Mouse (Mus musculus) intestine, embryonic 16.5 days (tissue): Measurements from ENCODE around the gene Olfr1393. TPM values are rescaled to one million over a fixed set of nuclear protein-coding genes. Genes with fewer than 3 reads are reported as not detected.
A peak's percentile ranks its signal among the peaks of the same experiment; 100 is the strongest.

Experiments
- ATAC-seq: fragments of 200-750 bp; cut with Nextera tagmentation; 2 replicates; pipeline ENCODE4 v1.8.0; 2017; ENCODE audit warnings: moderate TSS enrichment, moderate library complexity
- H3K27ac ChIP-seq: fragments of 300-500 bp; sonication (generic); 2 replicates; pipeline ENCODE4 v1.5.1; 2014; ENCODE audit warnings: mild to moderate bottlenecking, low read length
- H3K27me3 ChIP-seq: fragments of 300-500 bp; sonication (generic); replicated peaks from 2 replicates; pipeline ENCODE4 v1.6.1; 2014; ENCODE audit warnings: low read length, control low read depth, mixed read lengths; ENCODE audit not compliant: control insufficient read depth, insufficient read depth
- H3K36me3 ChIP-seq: fragments of 300-500 bp; sonication (generic); 2 replicates; pipeline ENCODE4 v1.6.1; 2014; ENCODE audit warnings: low read length, control low read depth; ENCODE audit not compliant: control insufficient read depth, insufficient read depth
- H3K4me1 ChIP-seq: fragments of 300-500 bp; sonication (generic); 2 replicates; pipeline ENCODE4 v1.6.1; 2014; ENCODE audit warnings: low read length, control low read depth, mixed read lengths; ENCODE audit not compliant: control insufficient read depth, insufficient read depth
- H3K4me2 ChIP-seq: fragments of 300-500 bp; sonication (generic); 2 replicates; pipeline ENCODE4 v1.6.1; 2014; ENCODE audit warnings: low read depth, low read length, control low read depth
- H3K4me3 ChIP-seq: fragments of 300-500 bp; sonication (generic); 2 replicates; pipeline ENCODE4 v1.5.1; 2014; ENCODE audit warnings: mild to moderate bottlenecking, low read length
- H3K9ac ChIP-seq: fragments of 300-500 bp; sonication (generic); 2 replicates; pipeline ENCODE4 v1.6.1; 2014; ENCODE audit warnings: low read depth, low read length
- H3K9me3 ChIP-seq: fragments of 300-500 bp; sonication (generic); 2 replicates; pipeline ENCODE4 v1.6.1; 2016; ENCODE audit warnings: low read length, control low read depth; ENCODE audit not compliant: control insufficient read depth
- WGBS: fragments of 180-500 bp; shearing (Covaris S2); extraction: QIAGEN DNeasy Blood & Tissue Kit; methylation state at CpG from one replicate; pipeline ENCODE4 v1.1.7; 2014; 5-methylcytosine and 5-hydroxymethylcytosine counted together
- polyA plus RNA-seq: library from polyadenylated mRNA; unstranded; fragments of >200 nt; fragmentation: Nextera tagmentation; extraction: Ambion mirVana; gene quantifications from 2 replicates; pipeline ENCODE4 v1.2.1, GENCODE M21; 2015

Olfr1393 gene
- polyA plus RNA-seq, 1 experiment from 2014 or later = 0.13 TPM

DNA sequence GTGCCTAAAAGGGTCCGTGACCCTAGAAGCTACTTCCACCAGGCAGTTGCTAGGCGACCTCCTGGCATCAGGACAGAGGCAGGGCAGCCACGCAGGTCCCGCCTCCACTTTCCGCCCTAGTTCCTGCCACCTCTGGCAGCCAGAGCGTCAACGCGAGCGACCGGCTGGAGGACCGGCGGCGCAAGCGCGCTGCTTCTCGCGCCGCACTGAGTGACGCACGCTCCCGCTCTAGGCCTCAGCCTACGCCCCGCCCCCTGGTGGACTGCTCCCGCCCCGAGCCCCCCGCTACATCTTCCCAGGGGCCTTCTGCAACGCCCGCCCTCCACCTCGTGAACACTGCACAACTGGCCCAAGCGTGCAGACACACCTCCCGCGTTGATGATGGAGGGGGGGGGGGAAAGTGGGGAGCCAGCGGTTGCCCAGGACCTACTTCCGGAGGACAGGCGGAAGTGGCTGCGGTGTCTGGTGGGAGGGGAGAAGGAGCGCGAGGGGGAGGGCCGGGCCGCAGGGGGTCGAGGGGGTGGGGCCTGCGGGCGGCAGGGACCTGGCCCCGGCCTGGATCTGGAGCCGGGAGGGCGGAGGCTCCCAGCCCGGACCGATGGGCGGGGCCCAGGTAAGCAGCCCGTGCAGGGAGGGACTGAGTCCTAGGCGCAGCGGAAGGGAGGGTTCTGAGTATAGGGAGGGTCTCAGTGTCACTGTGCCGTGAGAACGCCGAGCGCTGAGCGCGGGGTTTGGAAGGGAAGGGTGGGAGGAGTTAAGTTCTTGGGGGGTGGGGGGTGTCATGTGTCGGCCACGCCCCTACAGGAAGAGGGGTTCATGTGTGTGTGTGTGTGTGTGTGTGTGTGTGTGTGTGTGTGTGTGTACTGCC lies 34.1 kb upstream of the Olfr1393 start, which contains the start of gene Mgat1:
TSS of gene Mgat1 (plus strand) at position 465 of the 868 bp plus-strand sequence.
- Histone ChIP-seq H3K27ac (peak within 1 kb of the TSS; percentile 95), H3K36me3 (no peaks in the 10 kb centered on the region), H3K27me3 (no peaks in the 10 kb centered on the region), H3K4me1 (peaks cover 33% of the 10 kb centered on the region), H3K9ac (peak within 1 kb of the TSS; percentile 74), H3K4me2 (peak within 1 kb of the TSS; percentile 66), H3K4me3 (peak within 1 kb of the TSS; percentile 59), H3K9me3 (no peaks in the 10 kb centered on the region)
- WGBS = under 1% methylated on average over 59 of the region's 60 CpGs
- peak; percentile 92 for ATAC-seq

DNA sequence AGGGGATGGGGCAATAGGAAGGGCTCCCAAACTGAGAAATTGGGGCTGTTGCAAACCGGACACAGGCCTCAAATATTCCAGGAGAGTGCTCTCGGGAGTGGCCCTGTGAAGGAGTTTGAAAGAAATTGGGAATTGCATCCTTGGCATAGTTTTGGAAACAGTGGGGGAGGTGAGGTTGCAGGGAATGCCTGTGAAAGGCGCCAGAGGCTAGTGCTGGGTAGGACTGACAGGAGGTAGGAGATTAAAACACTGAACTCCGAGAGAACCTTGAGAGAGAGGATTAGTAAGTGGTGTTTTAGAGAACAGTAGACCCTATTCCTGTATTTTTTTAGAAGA lies 33.5 kb upstream of the Olfr1393 start:
- WGBS = 4% methylated on average over 4 of the region's 4 CpGs
- Histone ChIP-seq H3K4me3 (peak overlapping the region; percentile 59), H3K27me3 (no peaks in the 10 kb centered on the region), H3K9ac (peak overlapping the region; percentile 74), H3K36me3 (no peaks in the 10 kb centered on the region), H3K4me2 (peak overlapping the region; percentile 66), H3K4me1 (peaks cover 39% of the 10 kb centered on the region), H3K9me3 (no peaks in the 10 kb centered on the region), H3K27ac (peak overlapping the region; percentile 95)
- peak; percentile 0; the same call in 1 of the 2 replicates for ATAC-seq

DNA sequence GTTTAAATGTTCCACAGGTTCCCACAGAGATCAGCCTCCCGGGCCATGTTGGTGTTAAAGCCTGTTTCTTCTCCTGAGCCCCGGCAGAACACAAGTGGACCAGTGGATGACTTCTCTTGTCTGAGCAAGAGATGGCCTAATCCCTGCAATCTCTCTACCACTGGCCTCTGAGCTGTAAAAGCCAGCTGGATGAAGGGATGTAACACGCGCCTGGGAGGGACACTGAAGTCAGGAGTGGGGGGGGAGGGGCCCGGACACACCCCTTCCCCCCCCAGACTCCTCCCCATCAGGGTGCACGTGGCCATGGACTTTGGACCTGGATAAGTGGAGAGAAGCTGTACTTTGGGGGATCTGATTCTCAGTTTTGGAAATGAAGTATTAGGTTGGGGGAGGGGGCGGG lies 32.9 kb upstream of the Olfr1393 start:
- Histone ChIP-seq H3K27ac (peak overlapping the region; percentile 95), H3K36me3 (no peaks in the 10 kb centered on the region), H3K27me3 (no peaks in the 10 kb centered on the region), H3K9me3 (no peaks in the 10 kb centered on the region), H3K4me2 (peak overlapping the region; percentile 66), H3K4me1 (peaks cover 43% of the 10 kb centered on the region), H3K4me3 (peak overlapping the region; percentile 59), H3K9ac (0 out of 2 replicates have a peak overlapping the region, but pooled peaks have one; percentile 74)
- ATAC-seq = 0 out of 2 replicates have a peak, but pooled peaks have one; percentile 4
- WGBS = 16% methylated on average over 7 of the region's 7 CpGs

DNA sequence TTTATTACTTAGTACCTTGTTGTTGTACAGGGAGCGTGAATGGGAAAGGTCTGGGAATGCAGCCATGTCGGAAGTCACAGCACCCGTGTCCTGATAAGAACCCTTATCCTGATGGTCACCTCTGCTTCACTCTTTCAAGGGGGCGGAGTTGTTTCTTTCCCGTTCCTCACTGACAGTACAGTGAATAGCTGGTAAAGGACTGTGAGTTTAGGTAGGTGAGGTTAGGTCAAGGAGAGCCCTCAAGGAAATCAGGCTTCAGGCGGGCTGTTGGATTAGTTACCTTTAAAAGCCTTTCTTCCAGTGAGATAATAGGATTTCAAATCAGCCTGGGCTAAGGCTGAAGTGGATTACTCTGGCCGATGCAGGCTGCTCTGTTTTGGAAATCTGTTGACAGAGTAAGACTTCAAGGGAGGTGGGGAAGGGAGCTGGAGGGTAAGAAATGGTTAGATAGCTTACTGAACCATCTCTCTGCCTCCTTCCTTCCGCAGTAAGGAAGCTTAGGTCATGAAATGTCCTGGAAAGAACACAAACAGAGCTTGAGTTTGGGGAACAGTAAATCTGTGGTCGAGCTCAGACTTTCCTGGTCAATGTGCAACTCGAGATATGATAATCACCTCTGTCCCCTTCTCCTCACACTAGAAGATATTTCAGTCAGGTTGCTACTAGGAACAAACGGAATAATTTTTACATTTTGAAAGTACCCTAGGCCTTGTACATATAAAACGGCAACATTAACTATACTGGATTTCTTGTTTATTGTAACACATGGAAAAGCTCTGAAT lies 32.3 kb upstream of the Olfr1393 start:
- no peaks in the 10 kb centered on the region for H3K36me3 ChIP-seq
- peak overlapping the region; percentile 51 for H3K9ac ChIP-seq
- no peak for ATAC-seq
- peaks cover 43% of the 10 kb centered on the region for H3K4me1 ChIP-seq
- WGBS = 31% methylated on average over 12 of the region's 12 CpGs
- peak overlapping the region; percentile 59 for H3K4me3 ChIP-seq
- no peaks in the 10 kb centered on the region for H3K27me3 ChIP-seq
- H3K9me3 ChIP-seq = no peaks in the 10 kb centered on the region
- peak overlapping the region; percentile 66 for H3K4me2 ChIP-seq
- H3K27ac ChIP-seq = peak overlapping the region; percentile 95

DNA sequence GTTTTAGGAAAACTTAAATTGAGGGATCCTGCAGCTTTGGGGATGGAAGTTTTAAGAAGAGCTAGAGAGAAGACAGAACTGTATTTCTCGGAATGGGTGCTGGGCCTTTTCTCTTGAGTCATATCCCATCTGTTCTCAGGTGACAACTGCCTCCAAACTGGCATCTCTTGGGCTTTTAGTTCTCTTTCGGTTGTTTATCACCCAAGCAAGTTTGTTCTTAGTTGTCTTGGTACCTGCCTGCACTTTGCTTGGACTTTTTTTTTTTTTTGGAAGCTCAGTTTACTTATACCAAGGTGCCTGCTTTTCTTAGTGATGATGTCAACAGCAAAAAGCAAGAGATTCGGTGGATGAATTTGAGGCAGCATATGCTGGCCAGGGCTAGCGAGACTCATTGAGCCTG lies 31.6 kb upstream of the Olfr1393 start:
- no peak for ATAC-seq
- Histone ChIP-seq H3K9me3 (no peaks in the 10 kb centered on the region), H3K4me3 (peak overlapping the region; percentile 59; the same call in 1 of the 2 replicates), H3K9ac (no peak overlapping the region), H3K36me3 (no peaks in the 10 kb centered on the region), H3K4me2 (peak overlapping the region; percentile 66), H3K27ac (no peak overlapping the region), H3K4me1 (peaks cover 49% of the 10 kb centered on the region), H3K27me3 (no peaks in the 10 kb centered on the region)
- 79% methylated on average over 4 of the region's 4 CpGs for WGBS

DNA sequence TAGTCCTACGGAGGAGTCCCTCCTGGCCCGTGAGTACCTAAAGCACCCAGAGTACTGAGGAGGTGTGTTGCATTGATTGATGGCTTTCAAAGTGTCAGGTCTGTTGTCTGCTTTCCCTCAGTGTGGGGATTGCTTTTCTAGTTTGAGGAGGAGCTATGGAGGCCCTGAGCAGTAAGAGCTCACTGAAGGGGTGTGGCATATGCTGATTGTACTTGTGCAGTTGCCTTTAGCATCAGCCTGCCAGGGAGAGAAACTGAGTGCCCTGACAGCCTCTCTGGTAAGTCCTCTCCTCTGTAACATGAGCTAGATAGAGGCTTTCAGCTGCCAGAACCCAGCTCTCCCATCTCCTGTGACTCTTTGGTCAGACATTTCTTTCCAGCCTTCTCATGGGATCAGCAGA lies 30.8 kb upstream of the Olfr1393 start:
- Histone ChIP-seq H3K4me3 (no peak overlapping the region), H3K9me3 (no peaks in the 10 kb centered on the region), H3K27ac (peak overlapping the region; percentile 9; the same call in 1 of the 2 replicates), H3K4me2 (peak overlapping the region; percentile 66), H3K9ac (no peak overlapping the region), H3K27me3 (no peaks in the 10 kb centered on the region), H3K4me1 (peaks cover 56% of the 10 kb centered on the region), H3K36me3 (no peaks in the 10 kb centered on the region)
- ATAC-seq = no peak
- WGBS = 30% methylated on average over 2 of the region's 2 CpGs

DNA sequence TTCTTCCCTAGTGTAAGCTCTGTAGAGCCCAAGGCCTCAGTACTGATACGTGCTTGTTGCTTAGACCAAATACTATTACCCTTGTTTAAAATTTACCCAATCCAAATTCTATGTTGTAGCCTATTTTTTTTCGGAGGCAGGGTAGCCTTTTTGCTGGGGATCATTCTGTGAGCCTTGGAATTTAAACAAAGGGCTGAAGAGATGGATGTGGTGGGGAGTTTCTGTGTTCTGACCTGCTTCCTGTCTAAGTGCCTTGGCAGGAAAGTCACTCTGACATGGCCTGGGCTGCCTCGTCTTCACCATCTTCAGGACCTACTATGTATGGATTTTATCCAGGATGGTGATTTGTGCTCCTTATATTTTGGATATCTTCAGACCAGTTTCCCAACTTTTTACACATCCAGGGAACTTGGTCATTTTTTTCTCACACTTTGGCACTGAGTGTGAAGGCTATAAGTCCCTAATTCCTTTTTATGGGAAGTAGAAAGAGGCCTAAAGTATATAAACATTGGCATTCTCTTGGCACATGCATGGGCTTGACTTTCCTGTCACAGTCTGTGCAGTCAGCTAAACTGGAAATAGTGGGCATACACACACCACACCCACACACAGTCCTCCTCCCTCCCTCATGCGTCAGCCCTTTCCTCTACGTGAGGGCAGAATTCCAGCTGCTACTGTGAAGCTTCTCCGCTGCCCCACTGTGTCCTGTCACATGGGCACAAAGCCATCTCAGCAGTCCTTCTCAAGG lies 29.7 kb upstream of the Olfr1393 start:
- Histone ChIP-seq H3K36me3 (no peaks in the 10 kb centered on the region), H3K4me2 (no peak overlapping the region)
- no peak for ATAC-seq

DNA sequence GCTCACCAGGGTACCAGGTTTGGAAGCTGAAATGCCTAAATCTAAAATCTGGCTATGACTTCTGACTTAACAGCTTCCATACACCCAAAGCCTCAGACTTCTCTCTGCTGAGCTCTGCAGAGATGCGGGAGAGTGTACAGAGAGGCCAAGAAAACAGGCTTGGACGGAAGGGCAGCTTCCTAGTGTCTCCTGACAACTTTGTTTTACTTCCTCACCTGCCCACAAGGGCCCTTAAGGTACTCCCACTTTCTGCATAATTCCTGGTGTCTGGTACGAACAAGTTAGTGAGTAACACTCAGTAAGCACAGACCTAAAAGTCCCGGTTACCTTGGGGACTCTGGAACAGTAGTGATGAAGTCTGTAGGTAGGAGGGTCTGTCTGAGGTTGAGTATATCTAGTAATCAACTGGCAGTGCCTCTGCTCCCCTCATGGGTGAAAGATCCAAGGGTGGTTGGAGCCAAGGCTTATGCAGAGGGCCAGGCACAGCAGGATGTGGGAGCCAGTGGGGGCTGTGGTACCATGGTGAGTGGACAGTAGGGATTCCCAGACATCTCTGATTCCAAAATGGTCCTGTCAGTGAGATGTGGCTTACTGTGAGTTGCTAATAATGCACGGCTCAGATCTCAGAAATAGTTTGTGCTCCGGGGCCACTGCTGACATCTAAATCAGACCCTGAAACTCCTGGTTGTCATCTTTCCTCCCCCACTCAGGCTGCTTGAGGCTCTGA lies 29.0 kb upstream of the Olfr1393 start:
- Histone ChIP-seq H3K4me2 (peak overlapping the region; percentile 75), H3K27ac (peak overlapping the region; percentile 96), H3K36me3 (no peaks in the 10 kb centered on the region), H3K9me3 (no peaks in the 10 kb centered on the region), H3K4me1 (peaks cover 54% of the 10 kb centered on the region), H3K9ac (peak overlapping the region; percentile 93; the same call in 1 of the 2 replicates), H3K27me3 (no peaks in the 10 kb centered on the region), H3K4me3 (no peak overlapping the region)
- ATAC-seq = no peak
- WGBS = 70% methylated on average over 6 of the region's 6 CpGs

More for the DNA sequence above, 29.7 kb upstream of the Olfr1393 start:
- Histone ChIP-seq H3K9ac (0 out of 2 replicates have a peak overlapping the region, but pooled peaks have one; percentile 93), H3K9me3 (no peaks in the 10 kb centered on the region), H3K27me3 (no peaks in the 10 kb centered on the region), H3K27ac (peak overlapping the region; percentile 96), H3K4me1 (peaks cover 54% of the 10 kb centered on the region), H3K4me3 (no peak overlapping the region)
- WGBS = 45% methylated on average over 6 of the region's 6 CpGs
